Mouse (Mus musculus): ENCODE data around the gene Arhgap31. TPM values are rescaled to one million over a fixed set of nuclear protein-coding genes. Genes with fewer than 3 reads are reported as not detected.

Arhgap31 gene
- polyA plus RNA-seq (2017; shearing (Covaris generic)) = 10 to 100 TPM; 37.0 to 49.8 TPM

DNA sequence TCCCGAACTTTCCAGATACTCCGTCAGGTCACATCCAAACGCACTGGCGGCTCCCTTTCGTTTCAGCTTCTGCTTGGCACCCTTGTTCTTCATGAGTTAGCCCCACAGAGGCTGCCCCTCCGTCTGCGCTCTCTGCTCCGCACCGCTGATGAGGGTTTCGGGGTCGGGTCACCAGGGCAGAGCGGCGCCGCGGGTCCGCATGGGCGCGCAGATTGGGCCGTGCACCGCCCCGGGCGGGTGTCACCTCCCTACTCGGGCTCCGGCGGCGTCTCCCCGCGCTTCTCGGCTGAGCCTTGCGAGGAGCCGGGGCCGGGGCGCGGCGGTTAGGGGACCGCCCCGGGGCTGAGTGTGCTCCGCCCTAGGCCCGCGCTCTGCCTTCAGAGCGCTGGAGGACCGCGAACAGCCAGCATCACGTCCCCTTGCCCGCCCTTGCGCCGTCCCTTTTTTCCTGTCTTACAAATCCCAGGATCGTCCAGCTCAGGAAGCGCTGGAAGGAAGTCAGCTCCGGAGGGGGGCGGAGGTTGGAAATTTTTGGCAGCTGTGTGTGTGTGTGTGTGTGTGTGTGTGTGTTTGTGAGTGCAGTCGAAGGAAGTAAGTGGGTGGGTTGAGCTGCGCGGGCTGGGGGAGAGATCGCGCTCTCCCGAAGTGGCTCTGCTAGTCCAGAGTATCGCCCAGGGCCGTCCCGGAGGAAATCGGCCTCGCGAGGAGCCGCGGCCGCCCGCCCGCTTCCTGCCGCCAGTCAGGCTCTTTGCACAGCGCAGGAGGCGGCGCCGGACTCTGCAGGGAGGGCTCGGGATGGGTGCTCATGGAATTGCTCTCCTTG, at the start of gene Arhgap31:
Arhgap31 (minus strand) TSS at position 694 of the 823 bp plus-strand sequence.

DNA sequence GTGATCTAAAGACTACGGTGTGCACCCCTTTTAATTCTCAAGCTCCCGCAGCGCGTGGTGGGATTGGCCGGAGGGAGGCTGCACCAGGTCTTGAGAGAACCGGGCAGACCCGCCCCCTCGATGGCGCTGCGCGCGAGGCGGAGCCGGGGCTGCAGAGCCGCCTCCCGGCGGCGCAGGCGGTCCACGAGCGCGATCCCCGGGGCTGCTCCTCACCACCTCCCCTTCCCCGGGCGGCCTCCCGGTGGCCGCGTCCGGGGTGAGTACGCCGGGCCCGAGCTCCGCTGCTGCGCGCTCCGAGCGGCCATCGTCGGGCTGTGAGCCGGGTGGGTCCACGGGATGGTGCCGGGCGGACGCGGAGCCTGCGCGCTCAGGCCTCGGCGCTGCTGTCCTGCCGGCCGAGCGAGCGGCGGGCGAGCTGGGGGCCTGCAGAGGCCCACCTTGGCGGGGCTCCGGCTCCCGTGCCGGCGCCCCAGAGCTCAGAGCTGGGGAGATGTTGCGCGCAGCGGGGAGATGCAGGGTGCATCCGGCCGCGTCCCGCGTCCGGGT, 29.1 kb upstream of the Arhgap31 start, which contains the start of gene B4galt4:
B4galt4 (plus strand) TSS at position 152 of the 546 bp plus-strand sequence.

DNA sequence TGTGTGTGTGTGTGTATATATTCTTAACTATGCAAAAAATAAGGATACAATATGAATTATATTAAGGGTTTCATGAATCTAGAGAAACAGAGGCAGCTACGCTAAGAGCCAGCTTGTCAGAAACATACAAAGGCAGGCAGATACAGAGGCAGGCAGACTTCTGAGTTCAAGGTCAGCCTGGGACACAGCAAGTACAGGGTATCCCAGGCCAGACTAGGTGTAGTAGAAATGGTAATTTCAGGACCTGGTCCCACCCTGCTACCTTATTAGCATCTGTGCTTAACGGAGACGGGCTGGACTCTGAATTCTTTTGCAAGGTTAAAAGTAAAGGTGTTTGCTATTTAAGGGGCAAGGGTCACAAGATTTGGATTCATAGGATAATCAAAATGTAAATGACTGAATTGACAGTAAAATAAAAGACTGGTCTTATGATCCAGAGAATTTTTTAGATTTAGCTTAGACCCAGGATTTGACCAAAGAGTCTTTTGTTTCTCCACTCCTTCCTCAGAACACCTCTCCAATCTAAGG, 154.8 kb downstream of the Arhgap31 start, which contains the start of gene Tmem39a:
Tmem39a (plus strand) TSS at position 478 of the 528 bp plus-strand sequence.

DNA sequence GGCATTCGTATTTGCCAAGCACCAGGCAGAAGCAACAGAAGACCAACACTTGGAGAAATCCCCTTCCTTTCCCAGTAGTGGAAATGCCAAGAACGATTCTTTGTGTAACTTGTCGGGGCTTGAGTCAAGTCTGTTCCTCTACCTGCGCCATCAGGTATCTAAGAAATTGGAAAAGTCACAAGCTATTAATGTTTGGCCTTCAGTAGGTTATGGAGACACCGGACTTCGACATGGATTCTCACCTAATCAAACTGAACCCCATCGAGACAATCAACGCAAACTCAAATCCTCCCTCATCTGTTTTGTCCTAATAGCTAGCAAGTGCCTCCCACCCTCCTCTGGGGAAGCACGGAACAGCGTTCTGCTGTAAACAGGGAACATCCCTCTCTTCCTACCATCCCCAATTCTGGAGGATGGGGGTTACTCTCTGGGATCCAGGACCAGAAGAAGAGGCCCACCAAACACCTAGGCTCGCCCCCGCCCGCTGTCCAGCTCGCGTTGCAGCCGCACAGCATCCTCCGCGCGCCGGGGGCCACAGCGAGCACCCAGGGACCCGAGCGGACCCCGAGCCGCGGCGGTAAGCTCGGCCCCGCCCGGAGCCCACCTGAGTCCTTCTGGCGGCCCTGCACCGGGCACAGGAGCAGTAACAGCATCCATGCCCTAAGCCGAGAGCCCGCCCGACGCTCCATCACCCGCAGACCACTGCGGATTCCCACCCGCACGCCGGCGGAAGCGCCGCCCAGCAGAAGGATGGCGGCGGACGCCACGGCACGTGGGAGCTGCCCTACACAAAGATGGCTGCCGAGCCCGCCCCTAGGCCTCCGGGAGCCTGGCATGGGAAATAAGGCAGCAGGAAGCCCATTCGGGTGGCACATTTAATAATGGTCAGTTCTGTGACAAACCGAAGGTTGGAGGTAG, 163.3 kb downstream of the Arhgap31 start, which contains the start of gene Poglut1:
Poglut1 (minus strand) TSS at position 780 of the 918 bp plus-strand sequence.

Other genes starting within 250 kb of the Arhgap31 start
- gene Timmdc1, start 190.6 kb downstream of the Arhgap31 start, polyA plus RNA-seq (2017; shearing (Covaris generic)) = 1 to 10 TPM; 5.8 to 8.2 TPM
- gene Poglut1, start 163.0 kb downstream of the Arhgap31 start, polyA plus RNA-seq (2017; shearing (Covaris generic)) = 10 to 100 TPM; 38.4 to 39.0 TPM
- 10 to 100 TPM; 32.7 to 45.8 TPM for gene Tmem39a, start 154.6 kb downstream of the Arhgap31 start, polyA plus RNA-seq (2017; shearing (Covaris generic))
- gene B4galt4, start 29.0 kb upstream of the Arhgap31 start, polyA plus RNA-seq (2017; shearing (Covaris generic)) = 1 to 10 TPM; 3.1 to 7.5 TPM
- under 1 TPM; 0.12 to 0.27 TPM for gene Upk1b, start 87.1 kb upstream of the Arhgap31 start, polyA plus RNA-seq (2017; shearing (Covaris generic))
- not detected for gene 4930435E12Rik, start 115.5 kb upstream of the Arhgap31 start, polyA plus RNA-seq (2017; shearing (Covaris generic))
- under 1 TPM in 1 of 2 experiments, not detected in 1; 0.33 TPM for gene Igsf11, start 179.4 kb upstream of the Arhgap31 start, polyA plus RNA-seq (2017; shearing (Covaris generic))